Mouse (Mus musculus): Measurements from ENCODE around the gene Elmod2.
A peak's percentile ranks its signal among the peaks of the same experiment; 100 is the strongest.
"Not testable (repeated sequence)": the region's sequence is repeated elsewhere in the genome, so short reads cannot be mapped to it uniquely, and the experiment has no call there.

The Elmod2 gene

GRCm38 (mm10) chr8:83331899-83332697, at the start of gene Elmod2:
Elmod2 (minus strand) TSS chr8:83332486.
- peak; percentile 96 for DNase-seq (ENCODE audit: low read depth, low spot score)

GRCm38 (mm10) chr8:83381016-83381415, 48.7 kb upstream of the Elmod2 start:
- no peak for DNase-seq (ENCODE audit: low read depth, low spot score)

DNA sequence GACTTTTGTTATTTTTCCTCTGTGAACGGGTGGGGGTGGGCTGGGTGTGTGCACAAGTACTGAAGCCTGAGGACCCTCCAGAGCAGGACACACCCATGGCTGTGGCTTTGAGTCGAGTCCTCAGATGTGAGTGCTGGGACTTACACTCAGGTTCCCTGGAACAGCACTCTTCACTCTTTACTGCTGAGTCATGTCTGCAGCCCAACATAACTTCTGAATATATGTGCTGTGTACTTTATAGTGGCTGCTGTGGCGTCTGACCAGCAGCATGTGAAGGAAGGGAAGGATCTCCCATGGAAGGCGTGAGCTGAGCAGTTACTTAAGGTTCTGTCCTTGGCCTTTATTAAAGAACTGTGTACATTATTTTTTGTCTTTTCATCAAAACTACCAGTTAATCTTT, 47.9 kb upstream of the Elmod2 start:
- no peak for DNase-seq (ENCODE audit: low read depth, low spot score)

- no peak for DNase-seq (ENCODE audit: low read depth, low spot score)
These were observed 44.9 kb upstream of the Elmod2 start for GRCm38 (mm10) chr8:83377231-83377630.

DNA sequence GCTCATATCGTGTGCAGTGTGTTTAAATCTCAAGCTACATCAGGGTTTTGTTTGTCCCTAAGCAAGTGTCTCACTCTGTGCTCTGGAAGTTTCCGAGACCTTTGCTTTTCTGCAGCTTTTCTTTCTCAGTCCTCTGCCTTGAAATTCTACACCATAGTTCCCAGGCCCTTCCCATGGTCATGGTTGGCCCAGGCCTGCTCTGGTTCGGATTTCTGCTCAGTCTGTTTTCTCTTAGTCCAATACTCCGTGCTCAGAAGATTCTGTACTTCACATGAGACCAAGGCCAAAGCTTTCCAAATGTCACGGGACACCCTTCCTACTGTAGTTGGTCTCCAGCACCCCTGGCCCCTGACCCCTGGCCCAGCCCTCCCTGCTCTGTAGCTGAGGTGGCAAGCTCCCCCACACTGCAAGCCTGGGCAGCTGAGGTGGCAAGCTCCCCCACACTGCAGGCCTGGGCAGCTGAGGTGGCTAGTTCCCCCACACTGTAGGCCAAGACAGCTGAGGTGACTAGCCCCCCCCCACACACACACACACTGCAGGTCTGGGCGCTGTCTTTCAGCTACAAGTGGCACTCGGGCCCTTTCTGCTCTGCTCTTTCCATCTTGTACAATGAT, 31.0 kb upstream of the Elmod2 start:
- DNase-seq (ENCODE audit: low read depth, low spot score), result no peak

- DNase-seq (ENCODE audit: low read depth, low spot score), result no peak
These were observed 19.0 kb upstream of the Elmod2 start for GRCm38 (mm10) chr8:83351315-83351714.

DNA sequence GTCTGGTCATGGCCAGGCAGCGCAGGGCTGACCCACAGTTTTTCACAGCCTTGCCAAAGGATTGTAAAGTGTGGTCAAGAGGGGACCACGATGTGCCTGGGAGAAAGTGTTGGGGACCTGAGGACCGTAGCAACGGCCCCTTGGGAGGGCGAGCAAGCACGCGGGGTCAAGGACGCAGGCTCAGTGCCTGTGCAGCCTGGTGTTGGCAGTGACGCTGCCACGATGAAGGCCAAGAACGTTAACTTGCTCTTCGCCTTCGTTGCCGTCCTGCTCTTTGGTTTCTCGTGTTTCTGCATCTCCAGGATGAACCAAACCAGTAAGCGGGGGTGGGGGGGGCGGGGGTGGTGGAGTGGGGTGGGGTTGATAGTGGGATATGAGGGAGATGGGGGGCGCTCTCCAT, 16.0 kb upstream of the Elmod2 start, which contains the start of gene Mgat4d:
TSS of gene Mgat4d (plus strand) at position 209 of the 400 bp plus-strand sequence.
- no peak for DNase-seq (ENCODE audit: low read depth, low spot score)

DNA sequence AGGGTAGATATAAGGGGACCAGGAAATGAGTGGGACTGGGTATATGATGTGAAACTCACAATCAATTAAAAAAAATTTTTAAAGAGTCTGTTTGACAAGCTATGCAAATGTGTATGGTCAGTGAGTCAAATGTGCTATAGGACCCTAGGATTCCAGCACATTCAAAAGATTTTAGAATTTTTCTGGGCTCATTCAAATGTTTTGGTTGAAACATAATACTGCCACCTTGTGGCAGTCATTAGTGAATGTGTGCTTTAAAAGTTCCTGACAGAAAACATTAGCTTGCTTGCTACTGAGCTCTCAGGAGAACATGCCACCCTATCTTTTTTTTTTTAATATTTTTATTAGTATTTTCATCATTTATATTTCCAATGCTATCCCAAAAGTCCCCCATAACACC, 10.4 kb upstream of the Elmod2 start:
- peak; percentile 34 for DNase-seq (ENCODE audit: low read depth, low spot score)

- no peak for DNase-seq (ENCODE audit: low read depth, low spot score)
These were observed 9.8 kb upstream of the Elmod2 start for GRCm38 (mm10) chr8:83342076-83342475.

- DNase-seq (ENCODE audit: low read depth, low spot score), result no peak
These were observed 578 bp upstream of the Elmod2 start for GRCm38 (mm10) chr8:83332864-83333263.

- DNase-seq (ENCODE audit: low read depth, low spot score), result no peak
These were observed 753 bp downstream of the Elmod2 start for GRCm38 (mm10) chr8:83331567-83331898.

GRCm38 (mm10) chr8:83327889-83328288, 4.4 kb downstream of the Elmod2 start:
- no peak for DNase-seq (ENCODE audit: low read depth, low spot score)

DNA sequence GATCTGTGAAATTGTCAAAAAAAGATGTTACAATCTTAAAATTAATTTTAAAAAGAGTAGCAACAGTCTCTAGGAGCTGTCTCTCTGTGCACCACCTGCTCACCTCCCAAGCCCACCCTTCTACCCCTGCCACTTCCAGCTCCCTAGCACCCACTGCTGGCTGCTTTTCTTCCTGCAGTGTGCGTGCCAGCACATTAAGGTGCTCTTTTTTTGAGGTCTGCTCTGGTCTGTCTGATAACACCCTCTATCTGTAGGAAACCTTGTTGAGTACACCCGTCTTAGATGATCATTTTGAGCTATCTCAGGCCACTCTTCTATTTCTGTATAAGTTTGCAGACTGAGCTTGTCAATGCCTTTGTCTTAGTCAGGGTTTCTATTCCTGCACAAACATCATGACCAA, 9.2 kb downstream of the Elmod2 start:
- DNase-seq (ENCODE audit: low read depth, low spot score), result no peak

DNA sequence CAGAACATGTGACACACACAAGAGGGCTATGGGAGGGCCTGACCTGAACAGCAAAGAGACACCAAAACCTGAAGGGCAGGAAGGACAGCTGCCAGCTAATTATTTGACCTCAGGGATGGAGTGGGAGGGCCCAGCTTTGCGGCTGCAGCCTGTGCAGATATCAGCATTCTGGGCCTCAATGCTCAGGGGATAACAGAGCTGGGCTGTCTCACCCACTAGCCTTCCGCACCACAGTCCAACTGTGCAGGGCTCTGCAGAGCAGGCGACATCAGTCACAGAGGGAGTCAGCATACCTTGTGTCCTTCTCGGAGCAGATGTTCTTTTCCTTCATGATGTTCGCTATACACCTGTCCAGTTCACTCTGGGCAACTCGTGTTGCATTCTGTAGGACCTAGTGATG, 9.9 kb downstream of the Elmod2 start:
- DNase-seq (ENCODE audit: low read depth, low spot score), result no peak

DNA sequence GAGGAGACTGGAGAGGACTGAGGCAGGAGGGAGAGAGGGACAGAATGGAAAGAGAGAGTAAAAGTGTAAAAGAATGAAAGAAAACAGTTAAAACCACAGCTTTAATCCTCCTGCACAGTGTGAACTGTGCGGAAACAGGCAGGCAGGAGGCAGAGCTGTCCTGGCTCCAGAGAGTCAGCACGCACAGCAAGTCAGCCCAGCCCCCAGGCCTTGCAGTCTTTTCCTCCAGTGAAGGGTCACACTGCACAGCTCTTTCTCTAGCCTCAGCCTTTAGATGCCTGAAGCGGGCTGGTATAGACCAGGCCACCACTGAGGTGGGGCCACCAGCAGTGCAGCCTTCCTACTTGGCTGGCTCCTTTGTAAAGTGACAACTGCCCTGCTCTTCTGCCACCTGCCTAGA, 11.7 kb downstream of the Elmod2 start:
- DNase-seq (ENCODE audit: low read depth, low spot score), result no peak

- DNase-seq (ENCODE audit: low read depth, low spot score), result no peak
These were observed 16.6 kb downstream of the Elmod2 start for GRCm38 (mm10) chr8:83315691-83316090.

- DNase-seq (ENCODE audit: low read depth, low spot score), result not testable (repeated sequence)
These were observed 17.2 kb downstream of the Elmod2 start for GRCm38 (mm10) chr8:83315084-83315483.

DNA sequence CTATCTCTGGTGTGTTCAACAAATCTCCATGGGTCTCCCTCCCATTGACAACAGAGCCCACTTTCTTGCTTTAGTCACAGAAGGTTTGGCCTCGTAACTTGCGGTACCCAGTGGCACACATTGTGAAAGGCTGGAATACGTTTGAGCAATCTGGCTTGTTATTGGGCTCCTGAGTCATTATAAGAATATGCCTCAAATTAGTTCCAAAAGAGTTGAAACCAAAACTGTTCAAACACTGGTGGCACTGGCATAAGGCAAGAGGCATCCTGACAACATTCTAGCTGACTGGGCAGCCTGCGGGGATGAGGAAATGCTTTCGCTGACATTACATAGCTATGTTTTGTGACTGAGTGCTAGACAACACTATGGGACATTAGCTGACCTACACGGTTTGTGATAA, 22.4 kb downstream of the Elmod2 start:
- DNase-seq (ENCODE audit: low read depth, low spot score), result no peak

DNA sequence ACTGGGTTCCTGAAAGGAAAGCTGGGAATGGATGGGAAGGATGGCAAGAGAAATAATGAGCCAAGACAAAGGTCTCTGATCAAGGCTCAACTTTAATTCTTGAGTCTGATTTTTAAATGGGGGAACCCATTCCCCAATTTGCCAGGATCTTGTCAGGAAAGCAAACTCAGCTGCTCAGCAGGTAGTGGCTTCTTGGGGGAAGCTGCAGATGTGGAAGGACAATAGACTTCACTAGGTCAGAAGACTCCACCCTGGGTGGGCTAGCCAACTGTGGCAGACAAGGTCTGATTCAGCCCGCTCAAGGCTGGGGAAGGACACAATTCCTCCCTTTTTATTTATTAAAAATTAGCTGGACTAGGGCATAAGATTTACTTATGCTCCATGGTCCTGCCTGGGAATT, 27.3 kb downstream of the Elmod2 start:
- no peak for DNase-seq (ENCODE audit: low read depth, low spot score)

GRCm38 (mm10) chr8:83300135-83300534, 32.2 kb downstream of the Elmod2 start:
- peak; percentile 37 for DNase-seq (ENCODE audit: low read depth, low spot score)

DNA sequence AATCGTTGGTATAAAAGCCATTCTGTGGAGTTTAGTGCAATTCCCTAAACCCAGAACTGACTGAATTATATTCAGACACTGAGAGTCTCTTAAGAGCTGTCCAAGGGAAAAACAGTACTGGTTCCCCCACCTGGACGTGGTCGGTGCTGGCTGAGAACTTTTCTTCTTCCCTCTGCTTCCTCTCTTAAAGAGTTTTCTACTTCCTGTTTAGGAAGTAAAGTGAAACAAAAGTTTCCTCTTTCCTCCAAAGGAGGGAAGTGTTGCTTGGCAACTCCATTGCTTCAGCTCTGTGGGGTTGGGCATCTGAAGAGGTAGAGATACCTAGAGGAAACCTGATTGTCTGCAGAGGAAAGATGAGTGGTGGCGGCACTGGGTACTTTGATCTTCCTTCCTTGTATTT, 34.9 kb downstream of the Elmod2 start:
- no peak for DNase-seq (ENCODE audit: low read depth, low spot score)

GRCm38 (mm10) chr8:83290176-83290575, 42.1 kb downstream of the Elmod2 start, which contains the start of gene Ucp1:
Ucp1 (plus strand) TSS chr8:83290352.
- no peak for DNase-seq (ENCODE audit: low read depth, low spot score)

GRCm38 (mm10) chr8:83285391-83285790, 46.9 kb downstream of the Elmod2 start:
- DNase-seq (ENCODE audit: low read depth, low spot score), result no peak
